In the genomic region with DNA sequence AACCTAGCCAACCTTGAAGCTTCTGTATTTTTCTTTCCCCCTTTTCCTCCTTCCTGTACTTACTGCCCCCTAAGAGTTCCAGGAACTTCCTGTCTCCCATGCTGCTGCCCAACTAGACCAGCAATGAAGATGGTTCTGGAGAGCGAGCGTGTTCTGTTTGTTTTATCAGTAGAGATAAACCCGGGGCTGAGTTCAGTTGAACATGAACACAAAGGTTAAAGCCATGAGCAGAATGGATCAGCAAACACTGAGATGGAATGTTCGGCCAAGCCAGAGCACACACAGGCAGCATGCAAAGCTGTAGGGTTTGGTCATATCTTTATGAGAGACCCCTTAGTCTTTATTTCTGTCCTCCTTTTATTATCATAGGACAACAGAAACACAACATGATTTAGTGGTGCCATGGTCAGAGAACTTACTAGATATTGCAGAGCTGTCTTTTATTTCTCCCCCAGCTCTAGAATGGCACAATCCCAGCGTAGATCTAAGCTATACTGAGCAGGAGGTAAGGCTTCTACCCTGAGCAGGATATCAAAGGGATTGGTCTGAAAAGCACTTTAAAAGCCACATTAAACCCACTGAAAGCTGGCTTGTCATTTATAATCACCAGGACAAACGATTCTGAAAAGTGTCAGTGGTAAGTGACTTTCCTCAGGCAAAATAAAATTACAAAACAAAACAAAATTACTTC, we compare ENCODE assay signal across 19 mouse cellular contexts.
DNase-seq lines count a peak whose midpoint lies in the region; ATAC-seq lines count a peak whose summit lies in the region.
"Had no signal": no experiment of that assay in that cellular context is flagged by ENCODE, and none has a peak within 500 bp of the region (broad histone marks: within the 10 kb centered on the region; RNA-seq: fewer than 3 reads in every experiment).

No protein-coding gene starts in this region.

- WGBS in heart, embryonic 14.5 days: 24% methylated on average over 6 of the region's 6 CpGs
- 31% methylated on average over 6 of the region's 6 CpGs for WGBS in heart, embryonic 10.5 days
- 71% methylated on average over 6 of the region's 6 CpGs for WGBS in limb, embryonic 11.5 days
- 76% methylated on average over 6 of the region's 6 CpGs for WGBS in limb, embryonic 10.5 days
- WGBS in intestine, embryonic 14.5 days: 39% methylated on average over 6 of the region's 6 CpGs

- H3K36me3 ChIP-seq in heart, embryonic 14.5 days (ENCODE audit: control insufficient read depth, insufficient read depth, low read length): no peaks in the 10 kb centered on the region
- no peaks in the 10 kb centered on the region for H3K36me3 ChIP-seq in heart, embryonic 10.5 days
- H3K36me3 ChIP-seq in limb, embryonic 11.5 days (ENCODE audit: control insufficient read depth, insufficient read depth, low read length): no peaks in the 10 kb centered on the region
- no peaks in the 10 kb centered on the region for H3K36me3 ChIP-seq in limb, embryonic 10.5 days
- H3K36me3 ChIP-seq in intestine, embryonic 14.5 days (ENCODE audit: control insufficient read depth, insufficient read depth, low read length): no peaks in the 10 kb centered on the region
- H3K36me3 ChIP-seq: embryonic facial prominence, embryonic 15.5 days; heart, embryonic 15.5 days; liver, embryonic 15.5 days had no signal

- H3K27me3 ChIP-seq in heart, embryonic 14.5 days (ENCODE audit: control insufficient read depth, insufficient read depth, low read length): no peaks in the 10 kb centered on the region
- no peaks in the 10 kb centered on the region for H3K27me3 ChIP-seq in heart, embryonic 10.5 days (ENCODE audit: insufficient read depth, poor library complexity, severe bottlenecking)
- H3K27me3 ChIP-seq in limb, embryonic 11.5 days (ENCODE audit: control insufficient read depth, insufficient read depth, low read length): no peaks in the 10 kb centered on the region
- no peaks in the 10 kb centered on the region for H3K27me3 ChIP-seq in limb, embryonic 10.5 days (ENCODE audit: low read depth, poor library complexity, severe bottlenecking)
- no peaks in the 10 kb centered on the region for H3K27me3 ChIP-seq in intestine, embryonic 14.5 days (replicated peaks; ENCODE audit: control insufficient read depth, insufficient read depth, low read length)
- H3K27me3 ChIP-seq: CH12.LX; embryonic facial prominence, embryonic 15.5 days; heart, embryonic 15.5 days; megakaryocyte, embryonic 14.5 days had no signal

- no peak for DNase-seq in heart, embryonic 10.5 days (ENCODE audit: low spot score)
- peak; percentile 12 for DNase-seq in limb, embryonic 11.5 days (ENCODE audit: low spot score)
- DNase-seq in limb, embryonic 10.5 days (ENCODE audit: low spot score): no peak
- DNase-seq in intestine, embryonic 14.5 days (ENCODE audit: low spot score): no peak
- peak; percentile 13 for DNase-seq in kidney, postnatal 14 days
- no peak for DNase-seq in adrenal gland, adult (ENCODE audit: inconsistent age in 2 of 2, low spot score in 1 of 2)
- no peak for DNase-seq in layer of hippocampus, adult 9-11 months
- DNase-seq: cerebellum, adult 18-20 months; cerebellum, postnatal 36 days; gastrocnemius, adult 2 months; layer of hippocampus, postnatal 36 days; lung, postnatal 14 days had no signal

- peaks cover 5 to 14% of the 10 kb centered on the region in 2 experiments; a peak in 3 of 4 replicates for H3K4me1 ChIP-seq in heart, embryonic 14.5 days (ENCODE audit: control insufficient read depth in 2 of 2, insufficient read depth in 2 of 2, low read length in 2 of 2)
- H3K4me1 ChIP-seq in heart, embryonic 10.5 days: peaks cover 22% of the 10 kb centered on the region
- H3K4me1 ChIP-seq in limb, embryonic 11.5 days (ENCODE audit: control insufficient read depth, insufficient read depth, low read length): no peaks in the 10 kb centered on the region
- H3K4me1 ChIP-seq in limb, embryonic 10.5 days: 0 out of 2 replicates have a peak, but pooled peaks cover 4% of the 10 kb centered on the region
- no peaks in the 10 kb centered on the region for H3K4me1 ChIP-seq in intestine, embryonic 14.5 days (replicated peaks; ENCODE audit: control insufficient read depth, insufficient read depth, low read length)
- H3K4me1 ChIP-seq: embryonic facial prominence, embryonic 15.5 days had no signal

- ATAC-seq in heart, embryonic 14.5 days (ENCODE audit: insufficient number of reproducible peaks, insufficient read depth, low FRiP score, low read depth): no peak
- no peak for ATAC-seq in limb, embryonic 11.5 days (ENCODE audit: insufficient number of reproducible peaks, low FRiP score, low TSS enrichment, low read depth)
- ATAC-seq in intestine, embryonic 14.5 days (replicated peaks; ENCODE audit: low FRiP score, low TSS enrichment, low read depth): no peak
- ATAC-seq: hindbrain, embryonic 16.5 days had no signal

- no peak overlapping the region for H3K27ac ChIP-seq in heart, embryonic 14.5 days (replicated peaks in 1 of 2; ENCODE audit: control insufficient read depth in 1 of 2, insufficient read depth in 1 of 2, low read depth in 2 of 2, low read length in 2 of 2)
- no peak overlapping the region for H3K27ac ChIP-seq in heart, embryonic 10.5 days
- H3K27ac ChIP-seq in limb, embryonic 11.5 days (replicated peaks; ENCODE audit: low read depth, low read length): no peak overlapping the region
- no peak overlapping the region for H3K27ac ChIP-seq in limb, embryonic 10.5 days
- H3K27ac ChIP-seq in intestine, embryonic 14.5 days (ENCODE audit: low read depth): 0 out of 2 replicates have a peak overlapping the region, but pooled peaks have one; percentile 5
- H3K27ac ChIP-seq: embryonic facial prominence, embryonic 15.5 days; gastrocnemius, adult 2 months; heart, embryonic 15.5 days; liver, embryonic 15.5 days had no signal

- peak overlapping the region; percentile 31; the same call in 1 of the 2 replicates for H3K4me2 ChIP-seq in heart, embryonic 14.5 days (ENCODE audit: low read length)
- no peak overlapping the region for H3K4me2 ChIP-seq in limb, embryonic 11.5 days (ENCODE audit: low read depth, severe bottlenecking)
- H3K4me2 ChIP-seq in intestine, embryonic 14.5 days (ENCODE audit: low read length): no peak overlapping the region
- H3K4me2 ChIP-seq: embryonic facial prominence, embryonic 15.5 days; heart, embryonic 15.5 days; liver, embryonic 15.5 days had no signal

- H3K9ac ChIP-seq in heart, embryonic 14.5 days (ENCODE audit: low read length): no peak overlapping the region
- no peak overlapping the region for H3K9ac ChIP-seq in limb, embryonic 11.5 days (ENCODE audit: low read length)
- H3K9ac ChIP-seq in intestine, embryonic 14.5 days (ENCODE audit: low read length): no peak overlapping the region
- H3K9ac ChIP-seq: embryonic facial prominence, embryonic 15.5 days; heart, embryonic 15.5 days; liver, embryonic 15.5 days had no signal

- H3K9me3 ChIP-seq in heart, embryonic 14.5 days (ENCODE audit: control insufficient read depth, low read length): no peaks in the 10 kb centered on the region
- H3K9me3 ChIP-seq in heart, embryonic 10.5 days: no peaks in the 10 kb centered on the region
- no peaks in the 10 kb centered on the region for H3K9me3 ChIP-seq in limb, embryonic 11.5 days (ENCODE audit: control insufficient read depth, low read length)
- H3K9me3 ChIP-seq in limb, embryonic 10.5 days (replicated peaks): no peaks in the 10 kb centered on the region
- no peaks in the 10 kb centered on the region for H3K9me3 ChIP-seq in intestine, embryonic 14.5 days (ENCODE audit: control insufficient read depth, low read length)
- H3K9me3 ChIP-seq: embryonic facial prominence, embryonic 15.5 days; heart, embryonic 15.5 days; liver, embryonic 15.5 days; megakaryocyte, embryonic 14.5 days had no signal

- H3K4me3 ChIP-seq in heart, embryonic 14.5 days (ENCODE audit: control insufficient read depth in 1 of 2, insufficient read depth in 1 of 2, low read depth in 1 of 2, low read length in 2 of 2): no peak overlapping the region
- H3K4me3 ChIP-seq in heart, embryonic 10.5 days: no peak overlapping the region
- no peak overlapping the region for H3K4me3 ChIP-seq in limb, embryonic 11.5 days (ENCODE audit: low read depth, low read length)
- no peak overlapping the region for H3K4me3 ChIP-seq in limb, embryonic 10.5 days
- H3K4me3 ChIP-seq in intestine, embryonic 14.5 days (ENCODE audit: low read depth, low read length): no peak overlapping the region
- H3K4me3 ChIP-seq: embryonic facial prominence, embryonic 15.5 days; gastrocnemius, adult 2 months; heart, embryonic 15.5 days; liver, embryonic 15.5 days; megakaryocyte, embryonic 14.5 days had no signal

Comparison
In these comparisons a context has a peak if more than half of its experiments do, and no peak if none do; other contexts are left out.
1. DNase-seq: peak in limb, embryonic 11.5 days (single experiment) and kidney, postnatal 14 days (single experiment); none in heart, embryonic 10.5 days (single experiment), limb, embryonic 10.5 days (single experiment), intestine, embryonic 14.5 days (single experiment), adrenal gland, adult (0 of 2) and layer of hippocampus, adult 9-11 months (single experiment).